Mouse (Mus musculus) ES-Bruce4 (cell line): ENCODE measurements around the gene Sorbs2. TPM values are rescaled to one million over a fixed set of nuclear protein-coding genes. Genes with fewer than 3 reads are reported as not detected.

Source experiments
- H3K27ac ChIP-seq: 2 replicates; pipeline ENCODE4 v1.5.1; 2012; ENCODE audit warnings: low read length, inconsistent platforms; ENCODE audit not compliant: insufficient read depth
- H3K27me3 ChIP-seq: 2 replicates; pipeline ENCODE4 v1.6.1; 2012; ENCODE audit warnings: mild to moderate bottlenecking, low read length, inconsistent platforms; ENCODE audit not compliant: control insufficient read depth, poor library complexity, insufficient read depth, severe bottlenecking
- H3K36me3 ChIP-seq: 2 replicates; pipeline ENCODE4 v1.6.1; 2012; ENCODE audit warnings: inconsistent platforms, mild to moderate bottlenecking, low read length, moderate library complexity; ENCODE audit not compliant: control insufficient read depth, poor library complexity, insufficient read depth, severe bottlenecking
- H3K4me1 ChIP-seq: one replicate; pipeline ENCODE4 v1.8.1; 2011; ENCODE audit warnings: low read length; ENCODE audit not compliant: control insufficient read depth, insufficient read depth
- H3K4me3 ChIP-seq: 2 replicates; pipeline ENCODE4 v1.5.1; 2011; ENCODE audit warnings: low read depth, mild to moderate bottlenecking, low read length
- H3K9ac ChIP-seq: 2 replicates; pipeline ENCODE4 v1.6.1; 2012; ENCODE audit warnings: low read depth, mild to moderate bottlenecking, inconsistent platforms; ENCODE audit not compliant: poor library complexity, severe bottlenecking
- H3K9me3 ChIP-seq: replicated peaks from 2 replicates; pipeline ENCODE4 v1.6.1; 2012; ENCODE audit warnings: mild to moderate bottlenecking, low read length, inconsistent platforms; ENCODE audit not compliant: control insufficient read depth, poor library complexity, insufficient read depth, severe bottlenecking
- CTCF ChIP-seq: IDR thresholded peaks from one replicate; pipeline ENCODE4 v1.8.1; 2011; ENCODE audit warnings: low read depth, low read length
- EP300 ChIP-seq: IDR thresholded peaks from 2 replicates; pipeline ENCODE4 v1.6.1; 2011; ENCODE audit warnings: low read depth, low read length; ENCODE audit not compliant: insufficient read depth
- POLR2A ChIP-seq: IDR thresholded peaks from one replicate; pipeline ENCODE4 v1.8.1; 2011; ENCODE audit warnings: low read length; ENCODE audit not compliant: insufficient read depth
- polyA plus RNA-seq: library from polyadenylated mRNA; stranded (reverse); fragments of >200 nt; gene quantifications from 2 replicates; pipeline ENCODE4 v1.2.4, GENCODE M21; 2011; ENCODE audit warnings: low read depth; ENCODE audit not compliant: missing spikeins, insufficient read depth, insufficient read length

The Sorbs2 gene
- polyA plus RNA-seq, 1 experiment = 3.5 TPM

- no peak for TF ChIP-seq POLR2A
- no peak for TF ChIP-seq EP300
- no peak for TF ChIP-seq CTCF
- Histone ChIP-seq H3K27ac (no peak overlapping the region), H3K9me3 (peaks cover 2% of the 10 kb centered on the region; the same call in 1 of the 2 replicates), H3K4me1 (no peaks in the 10 kb centered on the region), H3K9ac (no peak overlapping the region), H3K36me3 (no peaks in the 10 kb centered on the region), H3K4me3 (no peak overlapping the region), H3K27me3 (no peaks in the 10 kb centered on the region)
These were observed 269.4 kb downstream of the Sorbs2 start for GRCm38 (mm10) chr8:45776977-45777376.

- TF ChIP-seq POLR2A = no peak
- no peak for TF ChIP-seq CTCF
- TF ChIP-seq EP300 = no peak
- Histone ChIP-seq H3K27me3 (no peaks in the 10 kb centered on the region), H3K9ac (no peak overlapping the region), H3K4me1 (no peaks in the 10 kb centered on the region), H3K4me3 (no peak overlapping the region), H3K36me3 (no peaks in the 10 kb centered on the region), H3K9me3 (no peaks in the 10 kb centered on the region), H3K27ac (no peak overlapping the region)
These were observed 273.0 kb downstream of the Sorbs2 start for GRCm38 (mm10) chr8:45780585-45780984.

GRCm38 (mm10) chr8:45788610-45789009 is 281.0 kb downstream of the Sorbs2 start:
- no peak overlapping the region for H3K4me3 ChIP-seq
- H3K9me3 ChIP-seq = no peaks in the 10 kb centered on the region
- H3K27ac ChIP-seq = no peak overlapping the region
- H3K9ac ChIP-seq = no peak overlapping the region
- no peaks in the 10 kb centered on the region for H3K36me3 ChIP-seq
- no peaks in the 10 kb centered on the region for H3K27me3 ChIP-seq
- H3K4me1 ChIP-seq = no peaks in the 10 kb centered on the region
- TF ChIP-seq POLR2A = no peak
- no peak for TF ChIP-seq CTCF
- no peak for TF ChIP-seq EP300

- Histone ChIP-seq H3K27ac (no peak overlapping the region), H3K4me1 (no peaks in the 10 kb centered on the region), H3K9me3 (no peaks in the 10 kb centered on the region), H3K36me3 (no peaks in the 10 kb centered on the region), H3K9ac (no peak overlapping the region), H3K27me3 (no peaks in the 10 kb centered on the region), H3K4me3 (no peak overlapping the region)
- TF ChIP-seq CTCF (peak; percentile 41), POLR2A (no peak)
These were observed 287.3 kb downstream of the Sorbs2 start for GRCm38 (mm10) chr8:45794847-45795246.

DNA sequence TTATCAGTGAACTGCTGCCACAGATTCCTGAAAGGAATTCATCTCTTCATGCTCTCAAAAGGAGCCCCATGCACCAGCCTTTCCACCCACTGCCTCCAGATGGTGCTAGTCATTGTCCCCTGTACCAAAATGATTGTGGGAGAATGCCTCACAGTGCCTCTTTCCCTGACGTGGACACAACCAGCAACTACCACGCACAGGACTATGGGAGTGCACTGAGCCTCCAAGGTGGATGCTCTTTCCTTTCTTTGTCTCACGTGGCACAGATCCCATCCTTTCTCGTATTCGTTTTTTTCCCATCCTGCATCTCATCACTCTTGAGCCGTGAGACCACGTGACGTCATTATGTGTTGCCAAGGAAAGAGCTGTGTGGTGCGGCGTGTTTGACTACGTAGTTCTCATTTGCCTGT is 288.7 kb downstream of the Sorbs2 start:
- Histone ChIP-seq H3K27ac (no peak overlapping the region), H3K4me3 (no peak overlapping the region), H3K27me3 (no peaks in the 10 kb centered on the region), H3K36me3 (no peaks in the 10 kb centered on the region), H3K9ac (no peak overlapping the region), H3K9me3 (no peaks in the 10 kb centered on the region), H3K4me1 (no peaks in the 10 kb centered on the region)
- peak; percentile 70 for TF ChIP-seq CTCF
- TF ChIP-seq POLR2A = no peak

GRCm38 (mm10) chr8:45799517-45799916 is 291.9 kb downstream of the Sorbs2 start:
- Histone ChIP-seq H3K4me3 (no peak overlapping the region), H3K9me3 (no peaks in the 10 kb centered on the region), H3K36me3 (no peaks in the 10 kb centered on the region), H3K27ac (no peak overlapping the region), H3K4me1 (no peaks in the 10 kb centered on the region), H3K9ac (no peak overlapping the region), H3K27me3 (no peaks in the 10 kb centered on the region)
- TF ChIP-seq CTCF (no peak), POLR2A (no peak)
